In the genomic region with DNA sequence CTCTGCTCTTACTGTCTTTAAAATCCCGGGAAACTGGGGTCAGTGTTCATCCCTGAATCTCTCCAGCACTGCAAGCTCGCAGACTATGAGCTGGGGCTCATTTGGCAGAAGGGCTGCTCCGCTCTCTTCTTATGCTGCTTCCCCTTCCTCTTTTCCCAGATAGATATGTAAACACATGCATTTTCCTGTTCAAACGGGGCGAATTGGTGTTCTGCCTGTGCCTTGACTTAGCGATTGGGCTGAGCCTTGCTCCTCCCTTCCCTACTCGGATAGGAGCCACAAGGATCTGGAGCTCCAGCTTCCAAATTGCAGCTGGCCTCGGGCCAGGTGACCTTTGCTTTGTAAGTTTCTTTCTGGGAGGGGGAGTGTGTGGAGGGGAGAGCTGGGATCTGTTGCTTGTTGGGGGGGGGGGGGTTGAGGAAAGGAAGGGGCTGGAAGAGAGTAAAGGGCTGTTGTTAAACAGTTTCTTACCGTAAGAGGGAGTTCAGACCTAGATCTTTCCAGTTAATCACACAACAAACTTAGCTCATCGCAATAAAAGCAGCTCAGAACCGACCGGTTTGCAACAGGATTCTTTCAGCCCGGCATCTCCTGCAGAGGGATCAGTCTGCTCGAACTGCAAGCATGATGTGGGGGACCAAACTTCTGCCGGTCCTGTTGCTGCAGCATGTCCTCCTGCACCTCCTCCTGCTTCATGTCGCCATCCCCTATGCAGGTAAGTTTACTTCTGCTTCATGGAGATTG, we compare ENCODE assay signal across 8 mouse cellular contexts. TPM values are rescaled to one million over a fixed set of nuclear protein-coding genes. Genes with fewer than 3 reads are reported as not detected.
DNase-seq lines count a peak whose midpoint lies in the region; ATAC-seq and TF ChIP-seq lines count a peak whose summit lies in the region.

A gene (plus strand): TSS at position 192 of the 744 bp plus-strand sequence.

- no peak for TF ChIP-seq CTCF in liver, embryonic 14.5 days (IDR thresholded peaks at IDR 0.05; ENCODE audit: low read depth)

- peak within 1 kb of the TSS; percentile 50 for H3K4me3 ChIP-seq in heart, embryonic 13.5 days
- peak within 1 kb of the TSS; percentile 39 for H3K4me3 ChIP-seq in kidney, embryonic 15.5 days (replicated peaks)
- peak within 1 kb of the TSS; percentile 30 to 54 for H3K4me3 ChIP-seq in liver, embryonic 14.5 days (ENCODE audit: insufficient read depth in 1 of 2, low read depth in 2 of 2, low read length in 2 of 2)

- TF ChIP-seq EP300 in liver, embryonic 14.5 days (IDR thresholded peaks at IDR 0.05; ENCODE audit: low read depth) = no peak

- 0 out of 2 replicates have a peak, but pooled peaks have one; percentile 14 for ATAC-seq in erythroid progenitor cell, adult 5-6 weeks (replicated peaks; ENCODE audit: low FRiP score, poor library complexity, severe bottlenecking)
- no peak for ATAC-seq in heart, embryonic 13.5 days (ENCODE audit: extremely low read depth, insufficient number of reproducible peaks, low FRiP score, low TSS enrichment)
- peak; percentile 92 for ATAC-seq in kidney, embryonic 15.5 days (replicated peaks; ENCODE audit: low FRiP score)
- peak; percentile 33; the same call in 1 of the 2 replicates for ATAC-seq in liver, embryonic 14.5 days (ENCODE audit: insufficient read depth)
- ATAC-seq in monocyte, adult 5-6 weeks (replicated peaks; ENCODE audit: insufficient number of reproducible peaks, low FRiP score, low TSS enrichment, poor library complexity, severe bottlenecking) = peak; percentile 54

- peaks cover 14% of the 10 kb centered on the region for H3K4me1 ChIP-seq in heart, embryonic 13.5 days
- H3K4me1 ChIP-seq in kidney, embryonic 15.5 days = peaks cover 12% of the 10 kb centered on the region; the same call in 1 of the 2 replicates
- H3K4me1 ChIP-seq in liver, embryonic 14.5 days (replicated peaks; ENCODE audit: control insufficient read depth in 2 of 2, insufficient read depth in 2 of 2, low read length in 1 of 2) = peaks cover 0 to 5% of the 10 kb centered on the region in 2 experiments; a peak in 2 of 4 replicates

- H3K4me2 ChIP-seq in heart, embryonic 13.5 days = peak within 1 kb of the TSS; percentile 75
- peak within 1 kb of the TSS; percentile 55 for H3K4me2 ChIP-seq in kidney, embryonic 15.5 days
- peak within 1 kb of the TSS; percentile 41 for H3K4me2 ChIP-seq in liver, embryonic 14.5 days (ENCODE audit: low read depth)

- H3K27me3 ChIP-seq in heart, embryonic 13.5 days (replicated peaks) = no peaks in the 10 kb centered on the region
- no peaks in the 10 kb centered on the region for H3K27me3 ChIP-seq in kidney, embryonic 15.5 days
- H3K27me3 ChIP-seq in liver, embryonic 14.5 days (ENCODE audit: control insufficient read depth, insufficient read depth, low read length) = no peaks in the 10 kb centered on the region

- peak; percentile 8 to 15 for DNase-seq in left cerebral cortex, adult 18-20 months (ENCODE audit: low spot score in 2 of 2)
- no peak for DNase-seq in left cerebral cortex, adult 11 months (ENCODE audit: low spot score)
- peak in 1 of 3 experiments; percentile 1 for DNase-seq in liver, embryonic 14.5 days (ENCODE audit: low read depth in 3 of 3, low spot score in 3 of 3)
- peak; percentile 26 for DNase-seq in testis, postnatal 14 days (ENCODE audit: low spot score)

- no peaks in the 10 kb centered on the region for H3K36me3 ChIP-seq in heart, embryonic 13.5 days
- no peaks in the 10 kb centered on the region for H3K36me3 ChIP-seq in kidney, embryonic 15.5 days
- no peaks in the 10 kb centered on the region for H3K36me3 ChIP-seq in liver, embryonic 14.5 days (replicated peaks; ENCODE audit: control insufficient read depth, insufficient read depth, low read depth)

- peak within 1 kb of the TSS; percentile 8 for H3K27ac ChIP-seq in heart, embryonic 13.5 days (replicated peaks)
- peak within 1 kb of the TSS; percentile 54 for H3K27ac ChIP-seq in kidney, embryonic 15.5 days
- no peak within 1 kb of the TSS for H3K27ac ChIP-seq in liver, embryonic 14.5 days

- WGBS in heart, embryonic 13.5 days = 5% methylated on average over 16 of the region's 16 CpGs
- WGBS in kidney, embryonic 15.5 days = 4% methylated on average over 16 of the region's 16 CpGs
- 2% methylated on average over 16 of the region's 16 CpGs for WGBS in liver, embryonic 14.5 days (ENCODE audit: insufficient replicate concordance)

- no peaks in the 10 kb centered on the region for H3K9me3 ChIP-seq in heart, embryonic 13.5 days
- no peaks in the 10 kb centered on the region for H3K9me3 ChIP-seq in kidney, embryonic 15.5 days (replicated peaks)
- no peaks in the 10 kb centered on the region for H3K9me3 ChIP-seq in liver, embryonic 14.5 days (ENCODE audit: control insufficient read depth, low read length)

- peak within 1 kb of the TSS; percentile 73 for H3K9ac ChIP-seq in heart, embryonic 13.5 days
- H3K9ac ChIP-seq in kidney, embryonic 15.5 days = peak within 1 kb of the TSS; percentile 41; the same call in 1 of the 2 replicates
- no peak within 1 kb of the TSS for H3K9ac ChIP-seq in liver, embryonic 14.5 days (replicated peaks)

RNA-seq across cellular contexts. Expression of the gene that starts here (rescaled TPM):
- total RNA-seq in left cerebral cortex, adult 18-20 months (2021) = 1 to 10 TPM; 8.6 to 9.9 TPM
- 3.2 and 8.4 TPM in 2 replicates for total RNA-seq in erythroid progenitor cell, adult 5-6 weeks (2015; ENCODE audit: low replicate concordance)
- 1.1 and 4.6 TPM in 2 replicates for total RNA-seq in erythroid progenitor cell, adult 5-6 weeks (2017; ENCODE audit: low replicate concordance)
- 1.7 and 1.8 TPM in 2 replicates for polyA plus RNA-seq in heart, embryonic 13.5 days (2015; fragmentation: Nextera tagmentation; extraction: Ambion mirVana)
- polyA plus RNA-seq in kidney, embryonic 15.5 days (2015; fragmentation: Nextera tagmentation; extraction: Ambion mirVana) = 3.5 TPM in 2 replicates
- polyA plus RNA-seq in liver, embryonic 14.5 days (2012; rRNA removed) = 1.2 and 1.6 TPM in 2 replicates
- 3.0 TPM in 2 replicates for polyA plus RNA-seq in liver, embryonic 14.5 days (2014; fragmentation: Nextera tagmentation; extraction: Ambion mirVana)
- 41.1 to 85.4 TPM (median 74.6 TPM) in 3 replicates for total RNA-seq in monocyte, adult 5-6 weeks (2017)
